Mouse (Mus musculus): ENCODE results near the gene Ttc39d. TPM values are rescaled to one million over a fixed set of nuclear protein-coding genes. Genes with fewer than 3 reads are reported as not detected.
A peak's percentile ranks its signal among the peaks of the same experiment; 100 is the strongest.

Gene Ttc39d
- polyA plus RNA-seq, 1 experiment, result 0.05 TPM

DNA sequence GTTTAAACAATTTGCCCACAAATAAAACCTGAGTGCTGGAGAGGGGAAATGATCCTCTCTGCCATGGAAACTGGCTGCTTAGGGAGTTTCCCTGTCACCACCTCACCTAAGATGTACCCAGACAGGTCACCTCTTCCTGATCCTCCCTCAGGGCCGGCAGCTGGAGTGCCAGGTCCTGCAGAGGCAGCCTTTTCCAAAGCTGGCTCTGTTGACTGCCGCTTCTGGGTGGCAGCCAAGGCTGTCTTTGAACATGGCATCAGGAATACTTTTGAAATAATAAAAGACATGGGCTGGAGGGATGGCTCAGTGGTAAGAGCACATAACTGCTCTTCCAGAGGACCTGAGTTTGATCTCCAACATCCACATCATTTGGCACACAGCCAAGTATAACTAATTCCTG, 22.1 kb downstream of the Ttc39d start:
- Histone ChIP-seq H3K4me3 (replicated peaks; ENCODE audit: insufficient read depth, low read depth, low read length) (no peak overlapping the region), H3K27me3 (ENCODE audit: control insufficient read depth, insufficient read depth, low read length) (no peaks in the 10 kb centered on the region), H3K27ac (ENCODE audit: insufficient read depth, low read length) (no peak overlapping the region), H3K4me1 (ENCODE audit: control insufficient read depth, insufficient read depth, low read length) (no peaks in the 10 kb centered on the region; the same call in 1 of the 2 replicates)
- TF ChIP-seq POLR2A (IDR thresholded peaks at IDR 0.05; ENCODE audit: borderline replicate concordance, insufficient read depth, low read length) (no peak), CTCF (IDR thresholded peaks at IDR 0.05; ENCODE audit: borderline replicate concordance, insufficient read depth, low read depth, low read length) (no peak)
- DNase-seq, result peak; percentile 25 to 29
- 6% methylated on average over 2 of the region's 2 CpGs for WGBS

DNA sequence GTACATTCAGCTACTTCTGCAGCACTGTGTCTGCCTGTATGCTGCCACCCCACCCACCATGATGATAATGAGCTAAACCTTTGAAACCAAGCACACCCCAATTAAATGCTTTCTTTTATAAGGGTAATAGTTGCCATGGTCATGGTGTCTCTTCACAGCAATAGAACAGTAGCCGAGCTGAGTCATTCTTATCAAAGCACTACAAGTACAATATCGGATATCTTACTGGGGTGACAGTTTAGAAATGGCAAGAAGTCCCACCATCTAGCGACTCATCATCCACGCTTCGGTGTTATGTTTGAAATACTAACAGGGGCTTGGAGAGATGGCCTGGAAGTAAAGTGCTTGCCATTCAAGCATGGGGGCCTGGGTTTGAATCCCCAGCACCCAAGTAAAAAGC, 26.6 kb downstream of the Ttc39d start:
- DNase-seq, result no peak
- WGBS, result 93% methylated on average over 5 of the region's 5 CpGs
- TF ChIP-seq POLR2A (IDR thresholded peaks at IDR 0.05; ENCODE audit: borderline replicate concordance, insufficient read depth, low read length), result no peak
- no peak for TF ChIP-seq CTCF (IDR thresholded peaks at IDR 0.05; ENCODE audit: borderline replicate concordance, insufficient read depth, low read depth, low read length)

DNA sequence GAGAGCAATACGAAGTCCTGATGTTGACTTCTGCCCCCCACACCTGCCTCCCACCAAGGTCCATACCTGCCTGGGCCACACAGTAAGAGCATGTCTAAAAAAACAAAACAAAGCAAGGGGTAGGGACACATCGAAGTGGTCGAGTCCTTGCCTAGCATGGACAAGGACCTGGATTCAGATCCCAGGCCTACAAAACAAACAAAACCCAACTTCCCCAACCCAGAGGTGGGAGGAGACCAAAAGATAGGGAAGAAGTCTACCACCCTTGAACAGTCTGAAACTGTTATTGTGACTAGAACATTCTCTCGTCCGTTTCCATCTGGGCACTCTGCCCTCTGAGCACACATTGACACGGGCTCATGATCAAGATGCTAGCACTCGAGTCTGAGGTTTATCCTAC, 27.1 kb downstream of the Ttc39d start:
- DNase-seq, result no peak
- no peaks in the 10 kb centered on the region; the same call in 1 of the 2 replicates for H3K4me1 ChIP-seq (ENCODE audit: control insufficient read depth, insufficient read depth, low read length)
- H3K27ac ChIP-seq (ENCODE audit: insufficient read depth, low read length), result no peak overlapping the region
- H3K27me3 ChIP-seq (ENCODE audit: control insufficient read depth, insufficient read depth, low read length), result no peaks in the 10 kb centered on the region
- TF ChIP-seq CTCF (IDR thresholded peaks at IDR 0.05; ENCODE audit: borderline replicate concordance, insufficient read depth, low read depth, low read length) (no peak), POLR2A (IDR thresholded peaks at IDR 0.05; ENCODE audit: borderline replicate concordance, insufficient read depth, low read length) (no peak)
- 77% methylated on average over 7 of the region's 7 CpGs for WGBS
- H3K4me3 ChIP-seq (replicated peaks; ENCODE audit: insufficient read depth, low read depth, low read length), result no peak overlapping the region

More for the DNA sequence above, 26.6 kb downstream of the Ttc39d start:
- no peak overlapping the region for H3K27ac ChIP-seq (ENCODE audit: insufficient read depth, low read length)
- no peak overlapping the region for H3K4me3 ChIP-seq (replicated peaks; ENCODE audit: insufficient read depth, low read depth, low read length)
- no peaks in the 10 kb centered on the region; the same call in 1 of the 2 replicates for H3K4me1 ChIP-seq (ENCODE audit: control insufficient read depth, insufficient read depth, low read length)
- H3K27me3 ChIP-seq (ENCODE audit: control insufficient read depth, insufficient read depth, low read length), result no peaks in the 10 kb centered on the region

DNA sequence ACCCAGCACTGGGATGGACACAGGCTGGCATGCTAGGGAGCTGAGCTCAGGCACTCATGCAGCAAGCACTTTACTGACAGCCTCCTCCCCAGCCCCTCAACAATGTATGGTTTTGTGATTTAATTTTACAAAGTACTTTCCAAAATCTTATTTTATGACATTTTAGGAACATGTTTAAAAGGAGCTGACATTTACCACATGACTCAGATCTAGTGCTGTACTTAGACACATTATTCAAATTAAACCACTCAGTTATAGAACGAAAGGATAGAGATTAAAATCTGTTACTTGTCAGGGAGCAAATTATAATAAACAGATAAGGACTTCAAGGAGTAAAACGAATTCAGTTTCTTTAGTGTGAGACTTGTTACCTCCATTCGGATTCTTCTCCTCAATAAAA, 28.2 kb downstream of the Ttc39d start:
- Histone ChIP-seq H3K27me3 (ENCODE audit: control insufficient read depth, insufficient read depth, low read length) (no peaks in the 10 kb centered on the region), H3K27ac (ENCODE audit: insufficient read depth, low read length) (no peak overlapping the region), H3K4me3 (replicated peaks; ENCODE audit: insufficient read depth, low read depth, low read length) (no peak overlapping the region), H3K4me1 (ENCODE audit: control insufficient read depth, insufficient read depth, low read length) (no peaks in the 10 kb centered on the region)
- 92% methylated on average over 3 of the region's 3 CpGs for WGBS
- no peak for DNase-seq
- no peak for TF ChIP-seq POLR2A (IDR thresholded peaks at IDR 0.05; ENCODE audit: borderline replicate concordance, insufficient read depth, low read length)
- TF ChIP-seq CTCF (IDR thresholded peaks at IDR 0.05; ENCODE audit: borderline replicate concordance, insufficient read depth, low read depth, low read length), result no peak

GRCm38 (mm10) chr17:80236805-80237204, 29.5 kb downstream of the Ttc39d start:
- Histone ChIP-seq H3K27ac (ENCODE audit: insufficient read depth, low read length) (no peak overlapping the region), H3K4me3 (replicated peaks; ENCODE audit: insufficient read depth, low read depth, low read length) (no peak overlapping the region), H3K27me3 (ENCODE audit: control insufficient read depth, insufficient read depth, low read length) (no peaks in the 10 kb centered on the region), H3K4me1 (ENCODE audit: control insufficient read depth, insufficient read depth, low read length) (no peaks in the 10 kb centered on the region)
- no peak for DNase-seq
- no peak for TF ChIP-seq POLR2A (IDR thresholded peaks at IDR 0.05; ENCODE audit: borderline replicate concordance, insufficient read depth, low read length)
- TF ChIP-seq CTCF (IDR thresholded peaks at IDR 0.05; ENCODE audit: borderline replicate concordance, insufficient read depth, low read depth, low read length), result no peak
- 97% methylated on average over 3 of the region's 3 CpGs for WGBS

- DNase-seq, result no peak
- Histone ChIP-seq H3K4me3 (replicated peaks; ENCODE audit: insufficient read depth, low read depth, low read length) (no peak overlapping the region), H3K4me1 (ENCODE audit: control insufficient read depth, insufficient read depth, low read length) (no peaks in the 10 kb centered on the region), H3K27me3 (ENCODE audit: control insufficient read depth, insufficient read depth, low read length) (no peaks in the 10 kb centered on the region), H3K27ac (ENCODE audit: insufficient read depth, low read length) (no peak overlapping the region)
- TF ChIP-seq CTCF (IDR thresholded peaks at IDR 0.05; ENCODE audit: borderline replicate concordance, insufficient read depth, low read depth, low read length) (no peak), POLR2A (IDR thresholded peaks at IDR 0.05; ENCODE audit: borderline replicate concordance, insufficient read depth, low read length) (no peak)
- WGBS, result 76% methylated on average over 5 of the region's 5 CpGs
Observed at GRCm38 (mm10) chr17:80237475-80237874, 30.2 kb downstream of the Ttc39d start.

- 82% methylated on average over 9 of the region's 9 CpGs for WGBS
- H3K4me1 ChIP-seq (ENCODE audit: control insufficient read depth, insufficient read depth, low read length), result no peaks in the 10 kb centered on the region
- no peak overlapping the region for H3K27ac ChIP-seq (ENCODE audit: insufficient read depth, low read length)
- no peak for DNase-seq
- no peak overlapping the region for H3K4me3 ChIP-seq (replicated peaks; ENCODE audit: insufficient read depth, low read depth, low read length)
- H3K27me3 ChIP-seq (ENCODE audit: control insufficient read depth, insufficient read depth, low read length), result no peaks in the 10 kb centered on the region
- no peak for TF ChIP-seq POLR2A (IDR thresholded peaks at IDR 0.05; ENCODE audit: borderline replicate concordance, insufficient read depth, low read length)
- TF ChIP-seq CTCF (IDR thresholded peaks at IDR 0.05; ENCODE audit: borderline replicate concordance, insufficient read depth, low read depth, low read length), result no peak
Observed at GRCm38 (mm10) chr17:80241594-80241993, 34.3 kb downstream of the Ttc39d start.

DNA sequence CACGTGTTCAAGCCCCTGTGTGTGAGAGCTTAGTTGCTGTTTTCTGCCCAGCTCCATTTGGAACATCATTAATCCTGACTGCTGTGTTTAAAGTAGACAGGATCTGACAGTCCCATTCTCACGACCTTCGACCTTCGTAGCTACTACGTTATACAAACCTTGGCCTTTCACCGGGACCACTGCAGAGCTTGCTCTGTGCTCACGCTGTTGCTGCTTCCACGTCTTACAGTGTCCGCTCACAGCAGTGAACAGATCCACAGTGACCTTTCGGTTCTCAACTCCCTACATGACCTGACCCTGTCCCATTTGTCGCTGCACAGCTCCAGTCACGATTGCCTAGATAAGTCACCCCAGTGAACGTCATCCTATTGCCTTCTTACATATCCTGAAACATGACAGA, 35.9 kb downstream of the Ttc39d start:
- Histone ChIP-seq H3K27me3 (ENCODE audit: control insufficient read depth, insufficient read depth, low read length) (no peaks in the 10 kb centered on the region), H3K27ac (ENCODE audit: insufficient read depth, low read length) (no peak overlapping the region), H3K4me3 (replicated peaks; ENCODE audit: insufficient read depth, low read depth, low read length) (no peak overlapping the region), H3K4me1 (ENCODE audit: control insufficient read depth, insufficient read depth, low read length) (no peaks in the 10 kb centered on the region)
- DNase-seq, result no peak
- TF ChIP-seq CTCF (IDR thresholded peaks at IDR 0.05; ENCODE audit: borderline replicate concordance, insufficient read depth, low read depth, low read length) (no peak), POLR2A (IDR thresholded peaks at IDR 0.05; ENCODE audit: borderline replicate concordance, insufficient read depth, low read length) (no peak)
- 67% methylated on average over 13 of the region's 13 CpGs for WGBS

All from cerebellum, adult 2 months (tissue).